Mouse (Mus musculus) neural tube, postnatal 0 days (tissue): Measurements from ENCODE around the gene Tmsb15a. TPM values are rescaled to one million over a fixed set of nuclear protein-coding genes. Genes with fewer than 3 reads are reported as not detected.

Experiments used
- microRNA-seq: library from miRNA; unstranded; fragments of <30 nt; microRNA quantifications from one replicate; pipeline ENCODE4, GENCODE M21; 2016
- polyA plus RNA-seq: library from polyadenylated mRNA; unstranded; fragments of >200 nt; fragmentation: Nextera tagmentation; extraction: Ambion mirVana; gene quantifications from 2 replicates; pipeline ENCODE4 v1.2.1, GENCODE M21; 2015

Gene Tmsb15a
- polyA plus RNA-seq, result not detected in 2 replicates

GRCm38 (mm10) chrX:135725161-135725560, at the start of gene Tmsb15a:
Tmsb15a (minus strand) TSS chrX:135725261.

DNA sequence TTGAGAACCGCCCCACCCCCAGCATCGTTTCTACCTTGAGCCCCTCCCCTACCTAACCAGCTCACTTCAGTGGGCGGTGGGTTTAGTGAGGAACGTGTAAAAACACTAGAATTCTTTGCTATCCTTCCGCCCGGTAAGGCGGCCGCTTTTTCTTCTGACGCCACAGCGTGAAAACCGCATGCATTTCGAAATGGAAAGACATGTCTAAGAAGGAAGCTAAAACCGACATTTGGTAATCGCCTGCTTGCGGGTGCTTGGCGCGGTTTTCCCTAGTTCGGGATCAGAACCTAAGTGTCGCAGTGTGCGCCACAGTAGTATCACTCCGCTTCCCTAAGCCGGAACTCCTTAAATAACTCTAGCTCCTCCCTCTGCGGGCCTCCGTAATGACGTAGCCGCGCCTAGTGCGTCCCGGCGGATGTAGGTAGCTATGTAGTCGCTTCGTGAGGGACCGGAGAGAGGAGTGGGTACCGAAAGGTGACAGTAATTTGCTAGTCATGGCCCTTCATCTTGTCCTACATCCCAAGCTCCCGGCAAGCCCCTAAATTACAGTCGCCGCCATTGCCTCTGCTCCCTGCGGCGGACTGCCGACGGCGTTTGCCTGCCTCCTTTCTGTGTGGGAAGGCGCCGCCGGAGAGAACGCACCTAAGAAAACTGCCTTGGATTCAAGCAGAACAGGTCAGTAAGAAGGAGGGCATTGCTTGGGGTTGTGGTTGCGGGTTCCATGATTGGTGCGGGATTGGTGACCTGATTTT, 17.4 kb upstream of the Tmsb15a start, which contains the start of the genes Armcx5 and Gprasp1:
Gene Armcx5, plus strand, starts transcription at position 430 of the 752 bp plus-strand sequence.
Gene Gprasp1, plus strand, starts transcription at position 430 of the 752 bp plus-strand sequence.

GRCm38 (mm10) chrX:135693633-135694032, 31.4 kb downstream of the Tmsb15a start, which contains the start of gene Tcp11x2:
Tcp11x2 (minus strand) TSS chrX:135693790.

Small RNA genes within 50 kb of the gene (microRNA-seq; reads per million reads assigned to microRNA genes)
- not detected for gene Mir7646

Other genes starting within 250 kb of the Tmsb15a start
- not detected in 2 replicates for gene AV320801, start 230.7 kb downstream of the Tmsb15a start, polyA plus RNA-seq
- gene Nxf7, start 126.5 kb downstream of the Tmsb15a start, polyA plus RNA-seq, result 0.14 TPM in 1 of 2 replicates, not detected in the other
- not detected in 2 replicates for gene Prame, start 97.6 kb downstream of the Tmsb15a start, polyA plus RNA-seq
- not detected in 2 replicates for gene Tcp11x2, start 31.5 kb downstream of the Tmsb15a start, polyA plus RNA-seq
- 15.3 and 16.0 TPM in 2 replicates for gene Armcx5, start 17.5 kb upstream of the Tmsb15a start, polyA plus RNA-seq
- gene Gprasp1, start 17.5 kb upstream of the Tmsb15a start, polyA plus RNA-seq, result 203 and 219 TPM in 2 replicates
- gene Bhlhb9, start 72.3 kb upstream of the Tmsb15a start, polyA plus RNA-seq, result 96.3 and 97.5 TPM in 2 replicates
- 238 and 248 TPM in 2 replicates for gene Gprasp2, start 113.8 kb upstream of the Tmsb15a start, polyA plus RNA-seq